Mouse (Mus musculus) granulocyte monocyte progenitor cell, adult 5-6 weeks (primary cell): ENCODE data around the gene Capza3. TPM values are rescaled to one million over a fixed set of nuclear protein-coding genes. Genes with fewer than 3 reads are reported as not detected.

Experiments used
- ATAC-seq: replicated peaks from 2 replicates; pipeline ENCODE4 v1.8.0; 2016; ENCODE audit warnings: mild to moderate bottlenecking, moderate TSS enrichment, inconsistent platforms; ENCODE audit not compliant: poor library complexity, severe bottlenecking
- total RNA-seq, 2 experiments: library from RNA; stranded (forward) in 1 of 2; stranded (reverse) in 1 of 2; fragments of 200-712, 200-1000 nt in 1 of 2; fragments of >200 nt in 1 of 2; fragmentation: Nextera tagmentation in 1 of 2; gene quantifications; 2 replicates each; pipeline ENCODE4 v1.2.3; 2014 to 2017

Gene Capza3
- total RNA-seq (2014; fragmentation: Nextera tagmentation) (not detected in 2 replicates), total RNA-seq (2017) (not detected in 2 replicates)

DNA sequence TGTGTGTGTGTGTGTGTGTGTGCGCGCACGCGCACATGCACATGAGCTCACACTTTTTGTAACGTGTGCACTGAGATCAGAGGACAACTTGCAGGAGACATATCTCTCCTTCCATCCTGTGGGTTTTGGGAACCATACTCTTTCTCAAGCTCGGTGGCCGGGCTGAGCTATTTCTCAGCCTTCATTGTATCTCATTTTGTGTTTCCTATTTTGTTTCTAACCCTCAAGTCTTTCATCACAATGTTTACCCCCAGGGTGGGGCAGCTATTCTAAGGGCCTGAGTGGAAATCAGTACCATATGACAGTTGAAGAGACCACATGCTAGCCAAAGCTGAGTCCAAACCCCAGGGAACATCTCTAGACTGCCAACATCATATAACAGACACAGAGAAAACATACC is at the start of gene Capza3:
TSS of gene Capza3 (plus strand) at position 301 of the 400 bp plus-strand sequence.
- no peak for ATAC-seq

DNA sequence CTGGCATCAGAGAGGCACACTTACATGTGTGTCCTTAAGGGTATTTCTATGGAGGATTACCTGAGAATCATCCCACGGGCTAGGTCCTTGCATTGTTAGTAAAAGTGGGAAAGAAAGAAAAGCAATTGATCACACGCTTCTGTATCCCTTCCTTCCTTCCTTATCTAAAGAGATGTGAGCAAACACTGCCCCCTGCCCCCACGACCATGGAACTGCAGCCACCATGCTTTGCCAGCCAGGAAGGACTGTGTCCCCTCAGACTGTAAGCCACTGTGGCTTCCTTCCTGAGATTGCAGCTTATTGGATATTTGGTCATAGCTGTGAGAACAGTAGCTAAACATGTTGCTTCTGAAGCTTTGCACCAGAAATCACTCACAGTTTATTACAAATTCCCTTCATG is 35.9 kb upstream of the Capza3 start:
- no peak for ATAC-seq

DNA sequence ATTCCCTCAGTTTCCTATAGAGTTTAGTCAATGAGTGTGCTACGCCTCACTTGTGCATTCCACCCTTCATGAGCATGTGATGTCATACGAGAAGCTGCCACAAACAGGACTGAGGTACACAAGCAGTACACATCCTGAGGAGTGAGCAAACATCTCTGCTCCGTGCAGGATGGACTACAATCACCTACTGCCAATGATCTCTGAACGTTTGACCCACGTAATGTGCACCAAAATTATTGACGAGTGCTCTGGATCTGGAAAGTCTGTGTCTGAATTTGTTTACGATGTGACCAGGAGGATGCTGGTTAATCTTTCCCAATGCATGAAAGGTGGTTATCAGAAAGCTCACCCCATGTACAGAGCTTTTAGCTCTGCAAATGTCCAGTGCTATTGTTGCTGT is 16.6 kb upstream of the Capza3 start:
- ATAC-seq = no peak

DNA sequence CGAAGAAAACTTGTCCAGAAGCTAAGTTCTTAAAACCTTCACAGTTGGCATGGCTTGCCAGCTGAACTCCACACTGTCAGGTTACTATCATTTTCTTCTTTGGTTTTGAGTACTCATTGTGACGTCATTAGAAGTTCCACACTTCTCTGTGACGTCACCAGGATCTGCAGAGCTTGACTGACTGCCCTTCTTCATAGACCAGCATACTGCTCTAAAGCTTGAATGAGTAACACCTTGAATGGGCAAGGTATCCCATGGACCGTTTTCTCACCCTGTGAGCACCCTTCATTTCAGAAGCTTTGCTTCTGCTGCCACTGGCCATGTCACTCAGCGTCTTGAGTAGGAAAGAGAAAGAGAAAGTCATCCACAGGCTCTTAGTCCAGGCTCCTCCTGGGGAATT is 305 bp downstream of the Capza3 start, which contains the start of gene Plcz1:
TSS of gene Plcz1 (minus strand) at position 101 of the 400 bp plus-strand sequence.
- no peak for ATAC-seq

DNA sequence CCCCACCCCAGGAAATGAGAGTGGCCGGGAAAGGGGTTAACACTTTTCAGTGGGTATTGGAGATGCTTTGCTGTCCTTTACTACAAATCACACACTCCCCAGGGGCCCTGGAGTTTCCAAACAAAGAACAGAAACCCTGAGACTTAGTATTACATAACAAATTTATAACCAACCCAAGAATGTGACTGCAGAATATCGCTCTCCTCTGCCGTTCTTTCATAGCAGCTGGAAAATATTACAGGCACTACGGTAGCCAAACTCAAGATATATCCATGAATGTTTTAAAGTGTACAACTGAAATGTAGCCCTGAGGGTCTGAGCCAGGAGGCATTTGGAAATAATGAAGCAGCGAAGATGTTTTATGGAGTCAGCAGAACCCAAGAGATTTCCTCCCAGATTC is 10.4 kb downstream of the Capza3 start:
- ATAC-seq = no peak

DNA sequence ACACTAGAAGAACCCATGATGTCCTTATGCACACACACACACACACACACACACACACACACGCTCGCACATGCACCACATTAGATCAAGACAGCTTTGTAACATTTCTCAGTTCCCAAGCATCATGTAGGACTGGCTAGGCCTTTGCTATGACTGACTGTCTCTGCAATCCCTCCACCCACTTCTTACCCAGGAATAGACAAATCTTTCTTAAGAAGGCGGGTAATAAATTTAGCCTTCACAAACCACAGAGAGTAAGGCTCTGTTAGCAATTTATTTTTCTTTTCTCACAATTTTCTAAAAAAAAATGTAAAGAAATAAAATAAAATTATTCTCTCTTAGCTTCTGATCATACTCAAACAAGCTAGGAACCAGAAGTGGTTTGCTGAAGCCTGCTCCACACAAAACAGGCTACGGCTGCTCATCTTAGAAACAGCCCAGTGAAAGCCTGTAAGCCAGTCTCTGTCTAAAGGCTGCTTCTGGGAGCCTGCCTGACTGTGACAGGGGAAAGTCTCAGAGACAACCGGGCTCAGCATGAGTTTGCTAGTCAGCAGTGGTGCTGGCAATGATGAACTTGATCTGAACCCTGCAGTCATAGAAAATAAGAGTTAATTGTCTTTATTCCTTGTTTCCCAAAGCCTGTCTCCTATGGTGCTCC is 13.3 kb downstream of the Capza3 start:
- no peak for ATAC-seq

DNA sequence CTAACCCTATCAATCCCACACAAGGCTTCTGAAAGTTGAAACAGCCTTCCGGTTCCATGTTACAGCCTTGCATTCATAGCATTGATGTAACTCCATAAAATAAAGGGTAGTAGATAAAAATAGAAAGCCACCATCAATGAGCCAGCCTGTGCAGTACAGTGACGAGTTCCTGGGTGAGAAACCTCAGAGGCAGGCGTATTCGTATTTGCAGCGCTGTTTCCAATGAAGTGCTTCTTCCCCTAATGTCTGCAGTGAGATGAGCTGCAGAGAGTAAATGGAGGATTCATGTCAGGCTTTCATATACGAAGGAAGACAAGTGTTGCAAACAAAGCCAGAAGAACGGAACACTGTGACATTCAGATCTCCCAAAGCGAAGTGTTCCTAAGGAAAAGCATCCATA is 28.1 kb downstream of the Capza3 start:
- no peak for ATAC-seq

DNA sequence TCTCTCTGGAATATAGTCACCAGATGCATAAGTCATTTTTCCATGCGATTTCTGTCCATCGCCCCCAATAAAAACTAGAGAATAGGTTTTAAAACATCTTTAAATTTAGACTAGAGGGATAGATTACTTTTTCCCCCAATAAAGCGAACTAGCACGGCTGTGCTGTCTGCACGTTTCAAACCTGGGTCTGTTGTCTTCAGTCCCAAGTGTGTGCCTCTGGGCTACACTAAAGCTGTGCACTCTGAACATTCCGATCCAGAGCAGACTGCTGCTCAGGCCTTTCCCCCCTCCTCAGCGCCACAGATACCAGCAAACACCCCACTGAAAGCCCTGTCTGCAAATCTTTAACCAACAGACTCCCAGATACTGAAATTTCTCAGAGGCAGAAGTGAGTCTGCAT is 39.9 kb downstream of the Capza3 start:
- ATAC-seq = no peak

DNA sequence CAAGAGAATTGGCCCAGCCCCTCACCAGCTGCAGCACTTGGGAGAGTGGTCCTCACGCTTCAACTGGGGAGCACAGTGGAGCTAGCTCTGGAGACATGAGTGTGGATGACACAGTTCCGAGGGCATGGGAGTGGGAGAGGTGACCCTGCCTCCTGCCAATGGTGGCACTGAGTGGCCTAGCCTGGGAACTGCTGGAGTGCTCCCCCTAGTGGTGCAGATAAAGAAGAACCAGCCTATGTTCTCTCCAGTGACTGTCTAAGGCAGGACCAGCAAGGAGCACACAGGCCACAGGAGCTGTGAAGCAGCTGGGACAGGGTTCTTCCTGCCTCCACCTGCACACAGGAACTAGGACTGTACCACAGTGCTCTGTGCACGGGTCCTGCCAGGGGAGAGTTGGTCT is 40.7 kb downstream of the Capza3 start:
- ATAC-seq = peak; percentile 20; the same call in 1 of the 2 replicates

DNA sequence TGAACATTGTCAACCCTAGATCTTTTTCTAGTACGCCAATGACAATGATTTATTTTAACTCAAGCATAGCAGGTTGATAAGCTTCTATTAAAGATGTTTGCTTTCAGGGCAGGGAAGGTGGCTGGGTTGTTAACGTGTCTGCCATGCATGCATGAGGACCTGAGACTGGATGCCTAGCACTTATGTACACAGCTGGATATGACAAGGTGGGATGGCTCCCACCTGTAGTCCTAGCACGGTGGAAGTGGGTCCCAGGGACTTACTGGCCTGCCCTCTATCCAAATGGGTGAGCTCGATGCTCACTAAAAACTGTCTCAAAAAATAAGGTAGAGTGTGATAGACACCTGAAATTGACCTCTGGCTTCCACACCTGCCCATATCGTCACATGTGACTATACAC is 48.8 kb downstream of the Capza3 start:
- no peak for ATAC-seq

Other genes with a start within 250 kb of the Capza3 start
- not detected in 2 replicates for gene Plcz1, start 205 bp downstream of the Capza3 start, total RNA-seq (2014; fragmentation: Nextera tagmentation)
- not detected in 2 replicates for gene Plcz1, start 205 bp downstream of the Capza3 start, total RNA-seq (2017)